Mouse (Mus musculus): ENCODE results near the gene Olfr1497. TPM values are rescaled to one million over a fixed set of nuclear protein-coding genes. Genes with fewer than 3 reads are reported as not detected.
"Not testable (repeated sequence)": the region's sequence is repeated elsewhere in the genome, so short reads cannot be mapped to it uniquely, and the experiment has no call there.

Gene Olfr1497
- polyA plus RNA-seq (2014; fragmentation: Nextera tagmentation; extraction: Ambion mirVana), result not detected in 2 replicates

- H3K9ac ChIP-seq (ENCODE audit: low read depth, low read length), result no peak within 1 kb of the TSS
- no peaks in the 10 kb centered on the region for H3K27me3 ChIP-seq (ENCODE audit: control insufficient read depth, insufficient read depth, low read length)
- H3K4me1 ChIP-seq (ENCODE audit: control insufficient read depth, insufficient read depth, low read length), result no peaks in the 10 kb centered on the region
- no peak within 1 kb of the TSS for H3K27ac ChIP-seq (ENCODE audit: low read depth, low read length)
- no peak within 1 kb of the TSS for H3K4me2 ChIP-seq
- H3K36me3 ChIP-seq (ENCODE audit: control insufficient read depth, insufficient read depth, low read length), result no peaks in the 10 kb centered on the region
- H3K9me3 ChIP-seq (replicated peaks; ENCODE audit: control insufficient read depth, low read length), result no peaks in the 10 kb centered on the region
- no peak within 1 kb of the TSS for H3K4me3 ChIP-seq (ENCODE audit: low read depth, low read length)
- ATAC-seq (replicated peaks; ENCODE audit: insufficient number of reproducible peaks, low FRiP score, low TSS enrichment), result no peak
Measured at GRCm38 (mm10) chr19:13798102-13798501, at the start of gene Olfr1497. TSS of gene Olfr1497 (minus strand) at chr19:13798202.

- ATAC-seq (replicated peaks; ENCODE audit: insufficient number of reproducible peaks, low FRiP score, low TSS enrichment), result no peak
Measured at GRCm38 (mm10) chr19:13830388-13830787, 32.4 kb upstream of the Olfr1497 start, which contains the start of gene Olfr1500. TSS of gene Olfr1500 (minus strand) at chr19:13830488.

GRCm38 (mm10) chr19:13828447-13828846 is 30.4 kb upstream of the Olfr1497 start:
- no peak overlapping the region for H3K4me3 ChIP-seq (ENCODE audit: low read depth, low read length)
- no peak for ATAC-seq (replicated peaks; ENCODE audit: insufficient number of reproducible peaks, low FRiP score, low TSS enrichment)
- no peak overlapping the region for H3K27ac ChIP-seq (ENCODE audit: low read depth, low read length)
- H3K36me3 ChIP-seq (ENCODE audit: control insufficient read depth, insufficient read depth, low read length), result no peaks in the 10 kb centered on the region
- no peaks in the 10 kb centered on the region for H3K4me1 ChIP-seq (ENCODE audit: control insufficient read depth, insufficient read depth, low read length)
- no peaks in the 10 kb centered on the region for H3K27me3 ChIP-seq (ENCODE audit: control insufficient read depth, insufficient read depth, low read length)
- WGBS (ENCODE audit: insufficient replicate concordance), result 72% methylated on average over 3 of the region's 3 CpGs
- no peak overlapping the region for H3K4me2 ChIP-seq
- no peak overlapping the region for H3K9ac ChIP-seq (ENCODE audit: low read depth, low read length)
- H3K9me3 ChIP-seq (replicated peaks; ENCODE audit: control insufficient read depth, low read length), result no peaks in the 10 kb centered on the region

More at GRCm38 (mm10) chr19:13830388-13830787, 32.4 kb upstream of the Olfr1497 start, which contains the start of gene Olfr1500:
- Histone ChIP-seq H3K9me3 (replicated peaks; ENCODE audit: control insufficient read depth, low read length) (no peaks in the 10 kb centered on the region), H3K9ac (ENCODE audit: low read depth, low read length) (no peak within 1 kb of the TSS), H3K36me3 (ENCODE audit: control insufficient read depth, insufficient read depth, low read length) (no peaks in the 10 kb centered on the region), H3K27me3 (ENCODE audit: control insufficient read depth, insufficient read depth, low read length) (no peaks in the 10 kb centered on the region), H3K27ac (ENCODE audit: low read depth, low read length) (no peak within 1 kb of the TSS), H3K4me1 (ENCODE audit: control insufficient read depth, insufficient read depth, low read length) (no peaks in the 10 kb centered on the region), H3K4me3 (ENCODE audit: low read depth, low read length) (no peak within 1 kb of the TSS), H3K4me2 (no peak within 1 kb of the TSS)

- no peak overlapping the region for H3K27ac ChIP-seq (ENCODE audit: low read depth, low read length)
- WGBS (ENCODE audit: insufficient replicate concordance), result 54% methylated on average over 5 of the region's 5 CpGs
- no peak overlapping the region for H3K4me3 ChIP-seq (ENCODE audit: low read depth, low read length)
- H3K9me3 ChIP-seq (replicated peaks; ENCODE audit: control insufficient read depth, low read length), result no peaks in the 10 kb centered on the region
- no peaks in the 10 kb centered on the region for H3K36me3 ChIP-seq (ENCODE audit: control insufficient read depth, insufficient read depth, low read length)
- H3K9ac ChIP-seq (ENCODE audit: low read depth, low read length), result no peak overlapping the region
- H3K4me2 ChIP-seq, result no peak overlapping the region
- H3K27me3 ChIP-seq (ENCODE audit: control insufficient read depth, insufficient read depth, low read length), result no peaks in the 10 kb centered on the region
- no peak for ATAC-seq (replicated peaks; ENCODE audit: insufficient number of reproducible peaks, low FRiP score, low TSS enrichment)
- no peaks in the 10 kb centered on the region for H3K4me1 ChIP-seq (ENCODE audit: control insufficient read depth, insufficient read depth, low read length)
Measured at GRCm38 (mm10) chr19:13820847-13821246, 22.8 kb upstream of the Olfr1497 start.

GRCm38 (mm10) chr19:13819347-13819746 is 21.3 kb upstream of the Olfr1497 start, which contains the start of gene Olfr1499:
TSS of gene Olfr1499 (minus strand) at chr19:13819447.
- Histone ChIP-seq H3K4me3 (ENCODE audit: low read depth, low read length) (no peak within 1 kb of the TSS), H3K4me1 (ENCODE audit: control insufficient read depth, insufficient read depth, low read length) (no peaks in the 10 kb centered on the region)

GRCm38 (mm10) chr19:13818827-13819226 is 20.8 kb upstream of the Olfr1497 start:
- Histone ChIP-seq H3K27ac (ENCODE audit: low read depth, low read length) (no peak overlapping the region), H3K36me3 (ENCODE audit: control insufficient read depth, insufficient read depth, low read length) (no peaks in the 10 kb centered on the region), H3K9me3 (replicated peaks; ENCODE audit: control insufficient read depth, low read length) (no peaks in the 10 kb centered on the region), H3K4me1 (ENCODE audit: control insufficient read depth, insufficient read depth, low read length) (no peaks in the 10 kb centered on the region), H3K9ac (ENCODE audit: low read depth, low read length) (no peak overlapping the region), H3K4me3 (ENCODE audit: low read depth, low read length) (no peak overlapping the region), H3K4me2 (no peak overlapping the region), H3K27me3 (ENCODE audit: control insufficient read depth, insufficient read depth, low read length) (no peaks in the 10 kb centered on the region)
- 24% methylated on average over 5 of the region's 5 CpGs for WGBS (ENCODE audit: insufficient replicate concordance)
- ATAC-seq (replicated peaks; ENCODE audit: insufficient number of reproducible peaks, low FRiP score, low TSS enrichment), result no peak

More at GRCm38 (mm10) chr19:13819347-13819746, 21.3 kb upstream of the Olfr1497 start, which contains the start of gene Olfr1499:
- Histone ChIP-seq H3K27ac (ENCODE audit: low read depth, low read length) (no peak within 1 kb of the TSS), H3K9ac (ENCODE audit: low read depth, low read length) (no peak within 1 kb of the TSS), H3K9me3 (replicated peaks; ENCODE audit: control insufficient read depth, low read length) (no peaks in the 10 kb centered on the region), H3K27me3 (ENCODE audit: control insufficient read depth, insufficient read depth, low read length) (no peaks in the 10 kb centered on the region), H3K36me3 (ENCODE audit: control insufficient read depth, insufficient read depth, low read length) (no peaks in the 10 kb centered on the region), H3K4me2 (no peak within 1 kb of the TSS)
- no peak for ATAC-seq (replicated peaks; ENCODE audit: insufficient number of reproducible peaks, low FRiP score, low TSS enrichment)

GRCm38 (mm10) chr19:13812823-13813222 is 14.8 kb upstream of the Olfr1497 start:
- H3K9me3 ChIP-seq (replicated peaks; ENCODE audit: control insufficient read depth, low read length), result no peaks in the 10 kb centered on the region
- no peak for ATAC-seq (replicated peaks; ENCODE audit: insufficient number of reproducible peaks, low FRiP score, low TSS enrichment)
- H3K36me3 ChIP-seq (ENCODE audit: control insufficient read depth, insufficient read depth, low read length), result no peaks in the 10 kb centered on the region
- no peak overlapping the region for H3K27ac ChIP-seq (ENCODE audit: low read depth, low read length)
- no peaks in the 10 kb centered on the region for H3K4me1 ChIP-seq (ENCODE audit: control insufficient read depth, insufficient read depth, low read length)
- no peak overlapping the region for H3K4me2 ChIP-seq
- no peak overlapping the region for H3K4me3 ChIP-seq (ENCODE audit: low read depth, low read length)
- WGBS (ENCODE audit: insufficient replicate concordance), result 71% methylated on average over 2 of the region's 2 CpGs
- no peak overlapping the region for H3K9ac ChIP-seq (ENCODE audit: low read depth, low read length)
- H3K27me3 ChIP-seq (ENCODE audit: control insufficient read depth, insufficient read depth, low read length), result no peaks in the 10 kb centered on the region

GRCm38 (mm10) chr19:13805486-13805885 is 7.5 kb upstream of the Olfr1497 start:
- not testable (repeated sequence) for H3K4me2 ChIP-seq; H3K9ac ChIP-seq (ENCODE audit: low read depth, low read length); H3K4me3 ChIP-seq (ENCODE audit: low read depth, low read length); H3K36me3 ChIP-seq (ENCODE audit: control insufficient read depth, insufficient read depth, low read length); H3K4me1 ChIP-seq (ENCODE audit: control insufficient read depth, insufficient read depth, low read length); H3K27ac ChIP-seq (ENCODE audit: low read depth, low read length); ATAC-seq (replicated peaks; ENCODE audit: insufficient number of reproducible peaks, low FRiP score, low TSS enrichment); H3K9me3 ChIP-seq (replicated peaks; ENCODE audit: control insufficient read depth, low read length); H3K27me3 ChIP-seq (ENCODE audit: control insufficient read depth, insufficient read depth, low read length)
- WGBS (ENCODE audit: insufficient replicate concordance), result 55% methylated on average over 1 of the region's 1 CpGs

- Histone ChIP-seq H3K4me1 (ENCODE audit: control insufficient read depth, insufficient read depth, low read length) (no peaks in the 10 kb centered on the region), H3K27me3 (ENCODE audit: control insufficient read depth, insufficient read depth, low read length) (no peaks in the 10 kb centered on the region), H3K27ac (ENCODE audit: low read depth, low read length) (no peak within 1 kb of the TSS), H3K9me3 (replicated peaks; ENCODE audit: control insufficient read depth, low read length) (no peaks in the 10 kb centered on the region), H3K36me3 (ENCODE audit: control insufficient read depth, insufficient read depth, low read length) (no peaks in the 10 kb centered on the region), H3K4me3 (ENCODE audit: low read depth, low read length) (no peak within 1 kb of the TSS), H3K9ac (ENCODE audit: low read depth, low read length) (no peak within 1 kb of the TSS), H3K4me2 (no peak within 1 kb of the TSS)
- 79% methylated on average over 1 of the region's 1 CpGs for WGBS (ENCODE audit: insufficient replicate concordance)
- ATAC-seq (replicated peaks; ENCODE audit: insufficient number of reproducible peaks, low FRiP score, low TSS enrichment), result no peak
Measured at GRCm38 (mm10) chr19:13777578-13777977, 20.4 kb downstream of the Olfr1497 start, which contains the start of gene Olfr1496. TSS of gene Olfr1496 (plus strand) at chr19:13777878.
